Mouse (Mus musculus) macrophage (primary cell): ENCODE measurements around the gene Drd4. TPM values are rescaled to one million over a fixed set of nuclear protein-coding genes. Genes with fewer than 3 reads are reported as not detected.

Experiments
- H3K27ac ChIP-seq: fragments of 350-480 bp; formaldehyde crosslinking; 2 replicates; pipeline ENCODE4 v1.9.0; 2021
- H3K36me3 ChIP-seq: fragments of 350-480 bp; formaldehyde crosslinking; 2 replicates; pipeline ENCODE4 v1.9.0; 2021; ENCODE audit errors: inconsistent target
- H3K4me3 ChIP-seq: fragments of 350-480 bp; formaldehyde crosslinking; 2 replicates; pipeline ENCODE4 v1.9.0; 2021; ENCODE audit errors: inconsistent target
- H3K79me2 ChIP-seq: fragments of 350-480 bp; formaldehyde crosslinking; 2 replicates; pipeline ENCODE4 v1.9.0; 2021; ENCODE audit errors: inconsistent target
- WGBS: methylation state at CpG from one replicate; pipeline ENCODE4 v1.1.7; 2026; ENCODE audit warnings: inconsistent platforms; ENCODE audit not compliant: missing documents; 5-methylcytosine and 5-hydroxymethylcytosine counted together
- polyA plus RNA-seq: library from polyadenylated mRNA; stranded (reverse); fragments of 250-400 nt; gene quantifications from 3 replicates; pipeline ENCODE4 v1.2.4, GENCODE M21; 2018; ENCODE audit warnings: inconsistent platforms

The Drd4 gene
- polyA plus RNA-seq, 1 experiment from 2014 or later, result not detected

- Histone ChIP-seq H3K4me3 (no peak within 1 kb of the TSS), H3K36me3 (no peaks in the 10 kb centered on the region), H3K79me2 (no peaks in the 10 kb centered on the region), H3K27ac (no peak within 1 kb of the TSS)
- WGBS, result 84% methylated on average over 11 of the region's 11 CpGs
Observed at GRCm38 (mm10) chr7:141276546-141276945, 15.3 kb upstream of the Drd4 start, which contains the start of gene Cdhr5. Gene Cdhr5 (minus strand): TSS chr7:141276786.

GRCm38 (mm10) chr7:141277701-141278678 is 13.8 kb upstream of the Drd4 start:
- Histone ChIP-seq H3K4me3 (no peak overlapping the region), H3K79me2 (no peaks in the 10 kb centered on the region), H3K27ac (no peak overlapping the region), H3K36me3 (no peaks in the 10 kb centered on the region)
- 92% methylated on average over 11 of the region's 11 CpGs for WGBS

- Histone ChIP-seq H3K79me2 (no peaks in the 10 kb centered on the region), H3K36me3 (no peaks in the 10 kb centered on the region), H3K27ac (no peak within 1 kb of the TSS), H3K4me3 (no peak within 1 kb of the TSS)
- WGBS, result 17% methylated on average over 43 of the region's 46 CpGs
Observed at GRCm38 (mm10) chr7:141278766-141279590, 12.8 kb upstream of the Drd4 start, which contains the start of gene Sct. Gene Sct (minus strand): TSS chr7:141279133.

- H3K27ac ChIP-seq, result no peak overlapping the region
- no peaks in the 10 kb centered on the region for H3K79me2 ChIP-seq
Observed at GRCm38 (mm10) chr7:141281442-141281841, 10.4 kb upstream of the Drd4 start.

GRCm38 (mm10) chr7:141282756-141283155 is 9.1 kb upstream of the Drd4 start:
- Histone ChIP-seq H3K4me3 (no peak overlapping the region), H3K36me3 (no peaks in the 10 kb centered on the region), H3K27ac (no peak overlapping the region), H3K79me2 (no peaks in the 10 kb centered on the region)
- 90% methylated on average over 4 of the region's 4 CpGs for WGBS

More at GRCm38 (mm10) chr7:141281442-141281841, 10.4 kb upstream of the Drd4 start:
- no peaks in the 10 kb centered on the region for H3K36me3 ChIP-seq
- no peak overlapping the region for H3K4me3 ChIP-seq
- WGBS, result 98% methylated on average over 6 of the region's 6 CpGs

GRCm38 (mm10) chr7:141288042-141288441 is 3.8 kb upstream of the Drd4 start:
- WGBS, result 92% methylated on average over 3 of the region's 3 CpGs

GRCm38 (mm10) chr7:141292583-141293388 is 980 bp downstream of the Drd4 start:
- Histone ChIP-seq H3K79me2 (no peaks in the 10 kb centered on the region), H3K36me3 (0 out of 2 replicates have a peak, but pooled peaks cover 4% of the 10 kb centered on the region), H3K4me3 (no peak overlapping the region), H3K27ac (no peak overlapping the region)
- 66% methylated on average over 15 of the region's 15 CpGs for WGBS

More at GRCm38 (mm10) chr7:141288042-141288441, 3.8 kb upstream of the Drd4 start:
- H3K79me2 ChIP-seq, result no peaks in the 10 kb centered on the region
- H3K27ac ChIP-seq, result no peak overlapping the region
- H3K36me3 ChIP-seq, result no peaks in the 10 kb centered on the region
- no peak overlapping the region for H3K4me3 ChIP-seq

- WGBS, result 2% methylated on average over 51 of the region's 53 CpGs
- no peak overlapping the region for H3K27ac ChIP-seq
- no peaks in the 10 kb centered on the region for H3K79me2 ChIP-seq
- H3K36me3 ChIP-seq, result 0 out of 2 replicates have a peak, but pooled peaks cover 4% of the 10 kb centered on the region
- no peak overlapping the region for H3K4me3 ChIP-seq
Observed at GRCm38 (mm10) chr7:141293852-141294471, 2.2 kb downstream of the Drd4 start.

- Histone ChIP-seq H3K27ac (no peak overlapping the region), H3K36me3 (0 out of 2 replicates have a peak, but pooled peaks cover 4% of the 10 kb centered on the region), H3K79me2 (no peaks in the 10 kb centered on the region), H3K4me3 (no peak overlapping the region)
- 16% methylated on average over 20 of the region's 22 CpGs for WGBS
Observed at GRCm38 (mm10) chr7:141294479-141294878, 2.7 kb downstream of the Drd4 start.

GRCm38 (mm10) chr7:141297926-141298650 is 6.3 kb downstream of the Drd4 start:
- Histone ChIP-seq H3K79me2 (no peaks in the 10 kb centered on the region), H3K27ac (no peak overlapping the region), H3K4me3 (no peak overlapping the region), H3K36me3 (peaks cover 31% of the 10 kb centered on the region; the same call in 1 of the 2 replicates)
- 97% methylated on average over 3 of the region's 3 CpGs for WGBS

GRCm38 (mm10) chr7:141299175-141299574 is 7.4 kb downstream of the Drd4 start:
- 97% methylated on average over 8 of the region's 8 CpGs for WGBS
- Histone ChIP-seq H3K4me3 (no peak overlapping the region), H3K27ac (no peak overlapping the region), H3K79me2 (no peaks in the 10 kb centered on the region), H3K36me3 (peaks cover 36% of the 10 kb centered on the region; the same call in 1 of the 2 replicates)

- Histone ChIP-seq H3K27ac (no peak overlapping the region), H3K79me2 (no peaks in the 10 kb centered on the region), H3K4me3 (no peak overlapping the region), H3K36me3 (peaks cover 58% of the 10 kb centered on the region; the same call in 1 of the 2 replicates)
- 97% methylated on average over 9 of the region's 9 CpGs for WGBS
Observed at GRCm38 (mm10) chr7:141301386-141301785, 9.6 kb downstream of the Drd4 start.

GRCm38 (mm10) chr7:141302702-141303268 is 11.0 kb downstream of the Drd4 start:
- 57% methylated on average over 1 of the region's 1 CpGs for WGBS
- no peak overlapping the region for H3K4me3 ChIP-seq
- no peaks in the 10 kb centered on the region for H3K79me2 ChIP-seq
- peaks cover 62% of the 10 kb centered on the region; the same call in 1 of the 2 replicates for H3K36me3 ChIP-seq
- no peak overlapping the region for H3K27ac ChIP-seq
